Mouse (Mus musculus) MEL (cell line): ENCODE results near the gene Lima1. TPM values are rescaled to one million over a fixed set of nuclear protein-coding genes. Genes with fewer than 3 reads are reported as not detected.

Experiments used
- DNase-seq: peaks from one replicate; pipeline ENCODE4 v3.0.0; 2011; ENCODE audit warnings: low read depth, low spot score
- H3K27ac ChIP-seq: 2 replicates; pipeline ENCODE4 v1.5.1; 2012; ENCODE audit warnings: low read depth, mild to moderate bottlenecking, control low read depth, low read length, moderate library complexity; ENCODE audit not compliant: control insufficient read depth
- H3K27me3 ChIP-seq, 2 experiments: fragments of 150-350 bp in 1 of 2; sonication (generic) in 1 of 2; 2 replicates each; pipeline ENCODE4 v1.6.1; 2012; ENCODE audit warnings: low read length in 2 of 2, mild to moderate bottlenecking in 2 of 2, improper control_type of control experiment in 1 of 2, moderate library complexity in 1 of 2; ENCODE audit not compliant: insufficient read depth in 2 of 2, control insufficient read depth in 1 of 2
- H3K36me3 ChIP-seq, 2 experiments: 2 replicates each; pipeline ENCODE4 v1.6.1; 2012 to 2014; ENCODE audit warnings: low read length in 2 of 2, improper control_type of control experiment in 1 of 2, inconsistent platforms in 1 of 2, mild to moderate bottlenecking in 1 of 2; ENCODE audit not compliant: insufficient read depth in 2 of 2, control insufficient read depth in 1 of 2
- H3K4me1 ChIP-seq, 2 experiments: fragments of 150-350 bp in 1 of 2; sonication (generic) in 1 of 2; 2 replicates each; pipeline ENCODE4 v1.6.1; 2012; ENCODE audit warnings: low read length in 2 of 2, improper control_type of control experiment in 1 of 2, mild to moderate bottlenecking in 1 of 2; ENCODE audit not compliant: insufficient read depth in 2 of 2, control insufficient read depth in 1 of 2
- H3K4me3 ChIP-seq, 2 experiments: fragments of 150-350 bp in 1 of 2; sonication (generic) in 1 of 2; 2 replicates each; pipeline ENCODE4 v1.5.1; 2012; ENCODE audit warnings: low read depth in 2 of 2, low read length in 2 of 2, mild to moderate bottlenecking in 2 of 2, moderate library complexity in 2 of 2, control low read depth in 1 of 2, improper control_type of control experiment in 1 of 2; ENCODE audit not compliant: control insufficient read depth in 1 of 2, insufficient read depth in 1 of 2
- H3K79me2 ChIP-seq: 2 replicates; pipeline ENCODE4 v1.6.1; 2012; ENCODE audit warnings: mild to moderate bottlenecking, low read length, moderate library complexity; ENCODE audit not compliant: control insufficient read depth, poor library complexity, insufficient read depth
- H3K9ac ChIP-seq: 2 replicates; pipeline ENCODE4 v1.6.1; 2012; ENCODE audit warnings: low read depth, mild to moderate bottlenecking, control low read depth, low read length, moderate library complexity; ENCODE audit not compliant: control insufficient read depth, poor library complexity, severe bottlenecking
- H3K9me3 ChIP-seq: fragments of 150-350 bp; sonication (generic); replicated peaks from 2 replicates; pipeline ENCODE4 v1.6.1; 2012; ENCODE audit warnings: mild to moderate bottlenecking, low read length, improper control_type of control experiment, moderate library complexity; ENCODE audit not compliant: insufficient read depth
- CHD1 ChIP-seq: IDR thresholded peaks from 2 replicates; pipeline ENCODE4 v1.6.1; 2012; ENCODE audit warnings: low read depth, mild to moderate bottlenecking, inconsistent platforms, low read length, improper control_type of control experiment
- EP300 ChIP-seq, 2 experiments: IDR thresholded peaks; 2 replicates each; pipeline ENCODE4 v1.6.1; 2011; ENCODE audit warnings: improper control_type of control experiment in 2 of 2, low read length in 2 of 2, low read depth in 1 of 2, mild to moderate bottlenecking in 1 of 2
- GABPA ChIP-seq: IDR thresholded peaks from 2 replicates; pipeline ENCODE4 v1.6.1; 2012; ENCODE audit warnings: low read depth, mild to moderate bottlenecking, inconsistent platforms, low read length, improper control_type of control experiment, moderate library complexity
- HCFC1 ChIP-seq: IDR thresholded peaks from 2 replicates; pipeline ENCODE4 v1.6.1; 2012; ENCODE audit warnings: low read depth, mild to moderate bottlenecking, inconsistent platforms, low read length, improper control_type of control experiment, moderate library complexity
- JUND ChIP-seq: IDR thresholded peaks from 2 replicates; pipeline ENCODE4 v1.6.1; 2011; ENCODE audit warnings: low read depth, mild to moderate bottlenecking, improper control_type of control experiment, low read length
- KAT2A ChIP-seq: conservative IDR thresholded peaks from 2 replicates; pipeline ENCODE4 v1.6.1; 2012; ENCODE audit warnings: low read depth, low read length, improper control_type of control experiment, inconsistent platforms
- MAFK ChIP-seq: IDR thresholded peaks from 2 replicates; pipeline ENCODE4 v1.6.1; 2011; ENCODE audit warnings: low read depth, mild to moderate bottlenecking, low read length, improper control_type of control experiment, borderline replicate concordance
- MAX ChIP-seq: IDR thresholded peaks from 2 replicates; pipeline ENCODE4 v1.6.1; 2011; ENCODE audit warnings: low read length, improper control_type of control experiment
- MEF2A ChIP-seq: IDR thresholded peaks from 2 replicates; pipeline ENCODE4 v1.6.1; 2014; ENCODE audit warnings: low read depth, mild to moderate bottlenecking, inconsistent platforms, low read length, improper control_type of control experiment; ENCODE audit not compliant: poor library complexity, insufficient replicate concordance, severe bottlenecking; ENCODE audit errors: extremely low read depth
- MXI1 ChIP-seq: IDR thresholded peaks from 2 replicates; pipeline ENCODE4 v1.6.1; 2011; ENCODE audit warnings: mild to moderate bottlenecking, low read depth, low read length, improper control_type of control experiment
- NRF1 ChIP-seq: IDR thresholded peaks from 2 replicates; pipeline ENCODE4 v1.6.1; 2014; ENCODE audit warnings: low read depth, mild to moderate bottlenecking, inconsistent platforms, low read length, improper control_type of control experiment, moderate library complexity; ENCODE audit not compliant: poor library complexity, insufficient read depth, severe bottlenecking
- POLR2A ChIP-seq, 2 experiments: IDR thresholded peaks; 2 replicates each; pipeline ENCODE4 v1.6.1; 2011 to 2012; ENCODE audit warnings: low read length in 2 of 2, mild to moderate bottlenecking in 2 of 2, control low read depth in 1 of 2, improper control_type of control experiment in 1 of 2, low read depth in 1 of 2, moderate library complexity in 1 of 2; ENCODE audit not compliant: control insufficient read depth in 1 of 2, insufficient read depth in 1 of 2, poor library complexity in 1 of 2
- POLR2AphosphoS2 ChIP-seq: IDR thresholded peaks from 2 replicates; pipeline ENCODE4 v1.6.1; 2011; ENCODE audit warnings: low read length, improper control_type of control experiment
- RCOR1 ChIP-seq: IDR thresholded peaks from 2 replicates; pipeline ENCODE4 v1.6.1; 2012; ENCODE audit warnings: low read depth, mild to moderate bottlenecking, inconsistent platforms, low read length, improper control_type of control experiment
- TBP ChIP-seq: IDR thresholded peaks from 2 replicates; pipeline ENCODE4 v1.8.0; 2011; ENCODE audit warnings: low read depth, low read length, improper control_type of control experiment
- TCF12 ChIP-seq: IDR thresholded peaks from 2 replicates; pipeline ENCODE4 v1.6.1; 2014; ENCODE audit warnings: low read depth, mild to moderate bottlenecking, inconsistent platforms, low read length, improper control_type of control experiment, moderate library complexity
- UBTF ChIP-seq: IDR thresholded peaks from 2 replicates; pipeline ENCODE4 v1.6.1; 2012; ENCODE audit warnings: low read depth, mild to moderate bottlenecking, inconsistent platforms, low read length, improper control_type of control experiment, moderate library complexity, borderline replicate concordance; ENCODE audit not compliant: insufficient read depth
- USF2 ChIP-seq, 2 experiments: IDR thresholded peaks; 2 replicates each; pipeline ENCODE4 v1.6.1; 2011 to 2012; ENCODE audit warnings: improper control_type of control experiment in 2 of 2, low read length in 2 of 2, borderline replicate concordance in 1 of 2, inconsistent platforms in 1 of 2, low read depth in 1 of 2, mild to moderate bottlenecking in 1 of 2; ENCODE audit not compliant: insufficient read depth in 1 of 2
- ZKSCAN1 ChIP-seq: IDR thresholded peaks from 2 replicates; pipeline ENCODE4 v1.6.1; 2012; ENCODE audit warnings: low read depth, mild to moderate bottlenecking, inconsistent platforms, low read length, improper control_type of control experiment, moderate library complexity
- ZMIZ1 ChIP-seq: IDR thresholded peaks from 2 replicates; pipeline ENCODE4 v1.6.1; 2012; ENCODE audit warnings: low read depth, mild to moderate bottlenecking, inconsistent platforms, low read length, improper control_type of control experiment, moderate library complexity
- ZNF384 ChIP-seq: IDR thresholded peaks from 2 replicates; pipeline ENCODE4 v1.6.1; 2012; ENCODE audit warnings: low read depth, mild to moderate bottlenecking, inconsistent platforms, low read length, improper control_type of control experiment
- polyA plus RNA-seq, 2 experiments: library from polyadenylated mRNA; stranded (reverse) in 1 of 2; unstranded in 1 of 2; fragments of >175 nt in 1 of 2; fragments of >200 nt in 1 of 2; gene quantifications; 2 replicates each; pipeline versions ENCODE4 v1.2.1 to v1.2.4; 2012; ENCODE audit warnings: low replicate concordance in 2 of 2, low read depth in 1 of 2; ENCODE audit not compliant: insufficient read length in 2 of 2, insufficient read depth in 1 of 2, missing spikeins in 1 of 2
- total RNA-seq: library from RNA; depleted of rRNA; stranded (reverse); fragments of 300-350 nt; gene quantifications from 2 replicates; pipeline ENCODE4 v1.2.3, GENCODE M21; 2012

Gene Lima1
- total and polyA plus RNA-seq, 3 experiments = 1.1 to 7.9 TPM; not detected in 1

DNA sequence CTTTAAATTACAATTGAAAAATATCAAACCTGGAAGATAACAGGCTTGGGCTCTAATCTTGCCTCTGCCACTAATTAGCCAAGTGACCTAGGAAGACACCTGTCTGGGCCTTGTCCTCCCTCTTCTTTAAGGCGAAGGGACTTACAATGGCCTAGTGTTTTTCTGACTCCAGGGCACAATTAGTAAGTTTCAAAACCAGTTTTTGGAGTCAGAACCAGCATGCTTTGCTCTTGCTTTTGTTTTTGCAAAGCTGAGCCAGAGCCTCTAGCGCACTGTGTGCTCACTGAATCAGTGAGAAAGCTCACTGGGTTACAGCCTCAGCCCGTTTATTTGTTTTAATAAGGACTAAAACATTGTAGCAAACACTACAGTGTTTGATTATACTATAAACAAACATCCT is 20.1 kb downstream of the Lima1 start:
- H3K9me3 ChIP-seq = no peaks in the 10 kb centered on the region
- DNase-seq = no peak

GRCm38 (mm10) chr15:99852606-99853237 is 22.5 kb downstream of the Lima1 start:
- no peaks in the 10 kb centered on the region for H3K36me3 ChIP-seq
- no peak for DNase-seq
- no peak overlapping the region for H3K27ac ChIP-seq
- H3K9ac ChIP-seq = no peak overlapping the region
- no peak for TF ChIP-seq USF2 (IDR thresholded peaks at IDR 0.05; ENCODE audit: borderline replicate concordance in 1 of 2, insufficient read depth in 1 of 2, low read depth in 1 of 2, low read length in 2 of 2)
- no peak for TF ChIP-seq UBTF
- TF ChIP-seq JUND = no peak
- no peak for TF ChIP-seq MAX
- no peak for TF ChIP-seq POLR2AphosphoS2
- no peak for TF ChIP-seq MEF2A
- TF ChIP-seq RCOR1 = no peak
- no peak for TF ChIP-seq HCFC1
- no peak for TF ChIP-seq CHD1
- H3K9me3 ChIP-seq = no peaks in the 10 kb centered on the region
- H3K27me3 ChIP-seq = peaks cover 11 to 12% of the 10 kb centered on the region in 2 experiments
- H3K79me2 ChIP-seq = no peaks in the 10 kb centered on the region
- H3K4me1 ChIP-seq = no peaks in the 10 kb centered on the region
- H3K4me3 ChIP-seq = no peak overlapping the region

More for the DNA sequence above, 20.1 kb downstream of the Lima1 start:
- Histone ChIP-seq H3K27ac (no peak overlapping the region), H3K27me3 (peaks cover 16 to 18% of the 10 kb centered on the region in 2 experiments), H3K9ac (no peak overlapping the region)
- TF ChIP-seq NRF1 = no peak
- no peak for TF ChIP-seq MEF2A
- TF ChIP-seq CHD1 = no peak
- no peak for TF ChIP-seq ZNF384
- TF ChIP-seq EP300 (IDR thresholded peaks at IDR 0.05; ENCODE audit: low read depth in 1 of 2, low read length in 2 of 2) = no peak
- no peak for TF ChIP-seq MAX
- no peak for TF ChIP-seq POLR2A (IDR thresholded peaks at IDR 0.05; ENCODE audit: control insufficient read depth in 1 of 2, insufficient read depth in 1 of 2, low read depth in 1 of 2, low read length in 2 of 2, poor library complexity in 1 of 2)
- no peak for TF ChIP-seq ZKSCAN1
- no peak for TF ChIP-seq ZMIZ1
- no peak for TF ChIP-seq MXI1
- TF ChIP-seq TCF12 = no peak
- TF ChIP-seq MAFK = no peak
- TF ChIP-seq TBP = no peak
- TF ChIP-seq GABPA = no peak
- TF ChIP-seq USF2 (IDR thresholded peaks at IDR 0.05; ENCODE audit: borderline replicate concordance in 1 of 2, insufficient read depth in 1 of 2, low read depth in 1 of 2, low read length in 2 of 2) = no peak
- TF ChIP-seq KAT2A = no peak
- TF ChIP-seq, all 39 proteins: peak for 0
- Histone ChIP-seq H3K4me1 (no peaks in the 10 kb centered on the region), H3K79me2 (no peaks in the 10 kb centered on the region), H3K4me3 (no peak overlapping the region), H3K36me3 (no peaks in the 10 kb centered on the region)
